In genomic region chr6:5344255-5344654, GRCm38 (mm10) we compare ENCODE assay signal across 25 mouse cellular contexts. TPM values are rescaled to one million over a fixed set of nuclear protein-coding genes. Genes with fewer than 3 reads are reported as not detected.
DNase-seq lines count a peak whose midpoint lies in the region; ATAC-seq and TF ChIP-seq lines count a peak whose summit lies in the region.
"Had no signal": no experiment of that assay in that cellular context is flagged by ENCODE, and none has a peak within 500 bp of the region (broad histone marks: within the 10 kb centered on the region; RNA-seq: fewer than 3 reads in every experiment).

No protein-coding gene starts in this region.

- H3K4me1 ChIP-seq in heart, embryonic 11.5 days (ENCODE audit: control insufficient read depth, insufficient read depth, low read length) = no peaks in the 10 kb centered on the region
- H3K4me1 ChIP-seq in lung, embryonic 14.5 days (ENCODE audit: insufficient read depth) = no peaks in the 10 kb centered on the region
- no peaks in the 10 kb centered on the region for H3K4me1 ChIP-seq in heart, postnatal 0 days (ENCODE audit: control insufficient read depth, insufficient read depth)
- H3K4me1 ChIP-seq: hindbrain, embryonic 15.5 days; limb, embryonic 10.5 days; megakaryocyte, embryonic 14.5 days had no signal

- no peak overlapping the region for H3K4me3 ChIP-seq in heart, embryonic 11.5 days (ENCODE audit: low read depth, low read length)
- no peak overlapping the region for H3K4me3 ChIP-seq in lung, embryonic 14.5 days (ENCODE audit: low read depth, low read length)
- H3K4me3 ChIP-seq in heart, postnatal 0 days (ENCODE audit: low read depth, low read length) = no peak overlapping the region
- H3K4me3 ChIP-seq: hindbrain, embryonic 15.5 days; layer of hippocampus, adult 2 months; limb, embryonic 10.5 days; megakaryocyte, embryonic 14.5 days had no signal

- no peak for TF ChIP-seq CTCF in lung, embryonic 14.5 days (IDR thresholded peaks at IDR 0.05; ENCODE audit: low read depth)
- TF ChIP-seq CTCF in heart, postnatal 0 days (IDR thresholded peaks at IDR 0.05; ENCODE audit: low read depth) = no peak

- ATAC-seq in heart, embryonic 11.5 days (replicated peaks; ENCODE audit: insufficient number of reproducible peaks, low FRiP score, low TSS enrichment) = peak; percentile 63
- no peak for ATAC-seq in lung, embryonic 14.5 days (ENCODE audit: insufficient read depth)
- peak; percentile 55; the same call in 1 of the 2 replicates for ATAC-seq in heart, postnatal 0 days (ENCODE audit: insufficient read depth, low read depth)
- ATAC-seq: activated CD4-positive, CD25-positive, alpha-beta regulatory T cell, adult 4 months; forebrain, postnatal 0 days had no signal

- H3K27me3 ChIP-seq in heart, embryonic 11.5 days (ENCODE audit: control insufficient read depth, insufficient read depth, low read length) = no peaks in the 10 kb centered on the region
- no peaks in the 10 kb centered on the region for H3K27me3 ChIP-seq in lung, embryonic 14.5 days (ENCODE audit: insufficient read depth, low read length)
- H3K27me3 ChIP-seq in heart, postnatal 0 days (ENCODE audit: control insufficient read depth, insufficient read depth, low read length) = no peaks in the 10 kb centered on the region
- H3K27me3 ChIP-seq: hindbrain, embryonic 15.5 days had no signal

- H3K9ac ChIP-seq in heart, embryonic 11.5 days (ENCODE audit: low read depth, low read length) = no peak overlapping the region
- no peak overlapping the region for H3K9ac ChIP-seq in lung, embryonic 14.5 days
- H3K9ac ChIP-seq in heart, postnatal 0 days (replicated peaks; ENCODE audit: low read depth, low read length) = no peak overlapping the region
- H3K9ac ChIP-seq: forebrain, postnatal 0 days; hindbrain, embryonic 15.5 days had no signal

- H3K36me3 ChIP-seq in heart, embryonic 11.5 days (ENCODE audit: control insufficient read depth, insufficient read depth, low read length) = no peaks in the 10 kb centered on the region
- no peaks in the 10 kb centered on the region for H3K36me3 ChIP-seq in lung, embryonic 14.5 days (ENCODE audit: insufficient read depth)
- no peaks in the 10 kb centered on the region for H3K36me3 ChIP-seq in heart, postnatal 0 days (replicated peaks; ENCODE audit: control insufficient read depth, insufficient read depth, low read length)
- H3K36me3 ChIP-seq: hindbrain, embryonic 15.5 days; limb, embryonic 10.5 days had no signal

- no peak overlapping the region for H3K4me2 ChIP-seq in heart, embryonic 11.5 days
- H3K4me2 ChIP-seq in lung, embryonic 14.5 days = no peak overlapping the region
- H3K4me2 ChIP-seq in heart, postnatal 0 days (ENCODE audit: low read depth, low read length) = no peak overlapping the region
- H3K4me2 ChIP-seq: hindbrain, embryonic 15.5 days had no signal

- no peak for TF ChIP-seq EP300 in heart, postnatal 0 days (IDR thresholded peaks at IDR 0.05; ENCODE audit: low read depth)

- peak; percentile 13 for DNase-seq in adrenal gland, postnatal 10 days
- DNase-seq in adrenal gland, adult (ENCODE audit: inconsistent age in 2 of 2, low spot score in 1 of 2) = no peak
- DNase-seq in heart, adult 9 months (ENCODE audit: low spot score in 2 of 2) = no peak
- peak; percentile 35 for DNase-seq in lung, embryonic 14.5 days
- no peak for DNase-seq in lung, postnatal 25 days (ENCODE audit: low spot score)
- DNase-seq in heart, postnatal 0 days (ENCODE audit: low spot score) = no peak
- no peak for DNase-seq in gastrocnemius, adult 18-20 months (ENCODE audit: low spot score)
- DNase-seq: adrenal gland, postnatal 14 days; cerebellum, adult 2 months; forebrain, postnatal 0 days; gastrocnemius, postnatal 36 days; kidney, adult 2 months; kidney, postnatal 10 days; liver; midbrain, embryonic 14.5 days; right cerebral cortex, adult 18-20 months; right cerebral cortex, postnatal 4 days; thymus, adult 18-20 months; thymus, postnatal 36 days had no signal

- 57% methylated on average over 6 of the region's 6 CpGs for WGBS in heart, embryonic 11.5 days (ENCODE audit: insufficient replicate concordance)
- 51% methylated on average over 6 of the region's 6 CpGs for WGBS in lung, embryonic 14.5 days
- WGBS in heart, postnatal 0 days = 29% methylated on average over 6 of the region's 6 CpGs

- H3K9me3 ChIP-seq in heart, embryonic 11.5 days (replicated peaks; ENCODE audit: control insufficient read depth, low read length) = no peaks in the 10 kb centered on the region
- no peaks in the 10 kb centered on the region for H3K9me3 ChIP-seq in lung, embryonic 14.5 days (ENCODE audit: low read depth, low read length)
- no peaks in the 10 kb centered on the region for H3K9me3 ChIP-seq in heart, postnatal 0 days (replicated peaks; ENCODE audit: control insufficient read depth, low read length)
- H3K9me3 ChIP-seq: hindbrain, embryonic 15.5 days; limb, embryonic 10.5 days; megakaryocyte, embryonic 14.5 days had no signal

- H3K27ac ChIP-seq in heart, embryonic 11.5 days (ENCODE audit: low read depth, low read length) = no peak overlapping the region
- H3K27ac ChIP-seq in lung, embryonic 14.5 days (ENCODE audit: low read depth) = no peak overlapping the region
- H3K27ac ChIP-seq in heart, postnatal 0 days (ENCODE audit: low read depth) = no peak overlapping the region
- H3K27ac ChIP-seq: hindbrain, embryonic 15.5 days; layer of hippocampus, adult 2 months; limb, embryonic 10.5 days had no signal

RNA-seq across cellular contexts. Expression of gene Asb4, which starts 38.9 kb away (rescaled TPM):
- total RNA-seq in adrenal gland, postnatal 10 days (2021) = 1 to 10 TPM; 6.0 to 6.3 TPM
- polyA plus RNA-seq in heart, embryonic 11.5 days (2014; fragmentation: Nextera tagmentation; extraction: Ambion mirVana) = 58.4 and 70.1 TPM in 2 replicates
- polyA plus RNA-seq in lung, embryonic 14.5 days (2014; fragmentation: Nextera tagmentation; extraction: Ambion mirVana) = 8.6 and 10.8 TPM in 2 replicates
- 6.5 and 9.0 TPM in 2 replicates for total RNA-seq in heart, postnatal 0 days (2014; rRNA removed; ENCODE audit: low replicate concordance)
- polyA plus RNA-seq in heart, postnatal 0 days (2015; fragmentation: Nextera tagmentation; extraction: Ambion mirVana) = 10.6 and 12.9 TPM in 2 replicates
- 10 to 100 TPM; 13.7 to 15.2 TPM for total RNA-seq in gastrocnemius, adult 18-20 months (2021)
- polyA plus RNA-seq: activated CD4-positive, CD25-positive, alpha-beta regulatory T cell, adult 4 months had no signal

RNA-seq across cellular contexts. Expression of gene Pon2, which starts 46.0 kb away (rescaled TPM):
- 10 to 100 TPM; 25.4 to 28.6 TPM for total RNA-seq in adrenal gland, postnatal 10 days (2021)
- polyA plus RNA-seq in heart, embryonic 11.5 days (2014; fragmentation: Nextera tagmentation; extraction: Ambion mirVana) = 34.6 and 38.7 TPM in 2 replicates
- 39.2 and 42.8 TPM in 2 replicates for polyA plus RNA-seq in lung, embryonic 14.5 days (2014; fragmentation: Nextera tagmentation; extraction: Ambion mirVana)
- 29.1 and 29.7 TPM in 2 replicates for total RNA-seq in heart, postnatal 0 days (2014; rRNA removed; ENCODE audit: low replicate concordance)
- polyA plus RNA-seq in heart, postnatal 0 days (2015; fragmentation: Nextera tagmentation; extraction: Ambion mirVana) = 51.4 and 56.8 TPM in 2 replicates
- 10 to 100 TPM; 18.2 to 19.2 TPM for total RNA-seq in gastrocnemius, adult 18-20 months (2021)

Comparison
In these comparisons a context has a peak if more than half of its experiments do, and no peak if none do; other contexts are left out.
1. DNase-seq: peak in adrenal gland, postnatal 10 days (single experiment) and lung, embryonic 14.5 days (single experiment); none in adrenal gland, adult (0 of 2), heart, adult 9 months (0 of 2), lung, postnatal 25 days (single experiment), heart, postnatal 0 days (single experiment) and gastrocnemius, adult 18-20 months (single experiment).